Mouse (Mus musculus): ENCODE measurements around the gene Apba1.

Apba1 gene

DNA sequence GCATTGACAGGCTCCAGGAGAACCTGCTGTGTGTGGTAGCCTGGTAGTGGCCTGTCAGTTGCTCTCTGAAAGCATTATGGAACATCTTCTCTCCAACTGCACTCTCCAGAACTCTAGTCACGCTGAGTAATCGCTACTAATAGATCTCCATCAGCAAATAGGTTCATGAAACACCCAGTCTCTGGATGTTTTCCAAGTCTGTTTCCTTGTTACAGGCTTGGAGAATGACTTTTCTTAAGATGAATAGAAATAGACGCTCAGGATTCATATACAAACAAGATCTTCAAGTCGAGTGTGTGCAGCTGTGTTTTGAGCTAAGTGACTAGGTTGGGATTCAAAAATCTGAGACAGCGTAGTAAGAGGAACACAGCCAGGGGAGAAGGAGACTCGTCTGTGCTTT lies 165.4 kb downstream of the Apba1 start:
- in situ Hi-C loops (cut with MboI, MseI), result no loop called here

DNA sequence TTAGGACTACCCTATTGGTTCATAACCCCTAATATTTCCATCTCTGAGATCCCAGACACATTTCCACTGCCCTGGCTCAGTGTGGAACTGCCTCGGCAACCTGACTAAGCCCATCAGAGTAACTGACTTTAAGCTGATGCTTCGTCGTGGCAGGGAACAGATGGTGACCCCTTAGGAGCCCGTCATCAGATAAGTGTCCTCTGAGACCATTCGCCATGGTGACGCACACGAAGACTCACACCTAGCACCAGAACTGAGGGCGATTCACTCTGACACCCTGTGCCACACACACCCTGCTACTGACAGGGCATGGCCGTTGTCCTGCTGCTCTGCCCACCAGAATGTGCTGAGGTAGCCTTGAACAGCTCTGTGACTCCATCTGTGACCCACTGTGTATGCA lies 166.1 kb downstream of the Apba1 start:
- in situ Hi-C loops (cut with MboI, MseI), result no loop called here

- in situ Hi-C loops (cut with MboI, MseI), result no loop called here
Measured at GRCm38 (mm10) chr19:23925541-23925940, 166.9 kb downstream of the Apba1 start.

DNA sequence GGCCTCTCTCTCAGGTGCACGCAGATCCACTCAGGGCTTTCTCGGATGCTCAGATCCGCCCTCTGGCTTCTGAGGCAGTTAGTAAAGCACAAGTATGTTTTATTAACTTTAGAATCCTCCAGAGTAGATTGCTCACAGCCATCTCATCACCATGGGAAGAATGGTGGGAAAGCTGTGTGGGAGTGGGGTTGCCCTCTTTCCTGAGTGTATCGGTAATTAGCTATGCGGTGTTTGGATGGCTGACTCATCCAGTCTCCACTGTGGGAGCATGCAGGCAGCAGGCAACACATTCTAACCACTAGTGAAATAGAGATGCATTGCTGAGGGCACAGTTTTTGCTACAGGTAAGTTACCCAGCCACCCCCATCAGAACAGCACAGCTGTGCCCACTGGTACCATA lies 172.1 kb downstream of the Apba1 start:
- in situ Hi-C loops (cut with MboI, MseI), result no loop called here

DNA sequence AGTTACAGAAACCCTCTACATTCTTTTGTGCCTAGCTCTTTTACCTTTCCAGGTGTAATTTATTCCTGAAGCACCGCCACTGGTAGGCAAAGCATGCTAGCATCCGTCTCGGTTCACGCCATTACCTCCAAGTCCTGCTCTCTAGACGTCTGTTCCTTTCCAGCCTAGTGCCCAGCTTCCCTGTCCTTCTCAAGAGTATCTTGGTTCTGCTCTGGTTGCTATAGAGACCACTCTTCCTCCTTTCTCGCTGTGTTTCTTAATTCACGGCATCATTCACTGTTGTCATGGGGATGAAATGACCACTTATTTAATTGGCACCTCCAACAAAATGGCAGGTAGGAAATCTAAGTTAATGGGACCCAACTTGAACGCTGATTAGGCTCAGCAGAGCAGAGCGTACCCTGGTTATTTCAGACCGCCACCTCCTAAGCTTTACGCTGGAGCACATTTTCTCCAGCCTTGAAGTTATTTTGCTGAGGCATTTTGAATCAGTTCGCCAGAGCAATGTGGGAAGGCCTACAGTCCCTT lies 182.8 kb downstream of the Apba1 start:
- in situ Hi-C loops (cut with MboI, MseI), result no loop called here

DNA sequence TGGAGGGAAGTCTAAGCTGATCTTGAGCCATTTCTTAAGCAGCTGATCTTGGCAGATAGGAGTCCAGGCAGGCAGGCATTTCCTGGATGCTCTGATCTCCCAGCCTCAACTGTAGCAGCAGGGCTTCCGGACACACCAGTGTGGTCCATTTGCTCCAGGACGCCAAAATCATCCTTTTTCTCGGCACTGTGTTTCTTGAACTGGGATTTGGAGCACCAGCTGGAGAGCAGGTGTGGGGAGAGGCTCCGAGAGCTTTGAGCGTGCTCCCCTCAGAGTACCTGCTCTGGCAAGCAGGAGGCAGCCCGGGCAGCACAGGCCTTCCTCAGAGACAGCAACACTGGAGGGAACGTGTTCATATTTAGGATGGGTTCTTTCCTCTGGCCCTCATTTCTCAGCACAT lies 184.2 kb downstream of the Apba1 start:
- in situ Hi-C loops (cut with MboI, MseI), result no loop called here

DNA sequence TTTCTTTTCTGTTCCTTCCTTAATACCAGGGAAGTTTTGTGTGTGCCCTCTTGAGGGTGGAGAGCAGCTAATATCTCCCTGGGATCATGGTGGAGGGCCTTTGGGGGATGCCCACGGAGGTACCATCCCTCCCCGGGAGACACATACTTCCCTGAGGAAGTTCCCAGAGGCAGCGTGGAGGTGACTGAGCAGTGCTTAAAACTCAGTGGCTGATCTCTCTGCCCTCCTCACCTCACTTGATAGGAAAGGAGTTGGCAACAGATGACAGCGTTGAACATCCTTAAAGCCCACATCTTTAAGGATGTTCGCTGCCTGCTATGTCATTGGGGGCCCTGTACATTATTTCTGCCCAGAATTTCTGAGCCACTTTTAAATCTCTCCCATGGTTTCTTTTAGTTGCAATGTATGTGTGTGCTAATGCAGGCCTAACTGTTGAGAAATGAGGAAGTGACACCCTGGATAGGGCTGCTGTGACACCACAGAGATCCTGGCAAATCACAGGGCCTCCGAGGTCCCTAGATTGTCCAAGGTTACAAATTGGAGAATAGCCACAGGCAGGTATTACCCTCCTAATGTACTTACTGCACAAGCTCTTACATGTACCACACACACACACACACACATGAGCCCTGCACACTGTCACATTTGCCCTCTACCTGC lies 187.5 kb downstream of the Apba1 start:
- in situ Hi-C loops (cut with MboI, MseI), result no loop called here

GRCm38 (mm10) chr19:23946751-23947150 lies 188.1 kb downstream of the Apba1 start:
- in situ Hi-C loops (cut with MboI, MseI), result no loop called here

DNA sequence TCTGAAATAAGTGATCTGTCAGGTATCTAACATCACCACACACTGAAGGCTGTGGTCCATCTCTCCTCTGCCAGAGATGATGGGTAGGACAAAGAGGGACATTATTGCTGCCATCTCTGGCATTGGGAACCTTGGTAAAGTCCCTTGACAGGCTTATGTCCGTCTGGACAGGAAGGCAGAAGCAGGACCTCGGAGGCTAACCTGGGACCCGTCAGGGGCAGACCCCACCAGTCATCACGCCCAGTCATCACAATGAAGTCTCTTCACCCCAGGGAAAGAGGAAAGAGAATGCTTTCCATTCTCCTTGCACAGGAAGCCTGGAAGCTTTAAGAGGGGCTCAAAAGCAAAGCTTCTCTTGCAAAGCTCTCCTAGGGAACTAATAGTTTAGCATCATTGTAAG lies 189.2 kb downstream of the Apba1 start:
- in situ Hi-C loops (cut with MboI, MseI), result no loop called here

DNA sequence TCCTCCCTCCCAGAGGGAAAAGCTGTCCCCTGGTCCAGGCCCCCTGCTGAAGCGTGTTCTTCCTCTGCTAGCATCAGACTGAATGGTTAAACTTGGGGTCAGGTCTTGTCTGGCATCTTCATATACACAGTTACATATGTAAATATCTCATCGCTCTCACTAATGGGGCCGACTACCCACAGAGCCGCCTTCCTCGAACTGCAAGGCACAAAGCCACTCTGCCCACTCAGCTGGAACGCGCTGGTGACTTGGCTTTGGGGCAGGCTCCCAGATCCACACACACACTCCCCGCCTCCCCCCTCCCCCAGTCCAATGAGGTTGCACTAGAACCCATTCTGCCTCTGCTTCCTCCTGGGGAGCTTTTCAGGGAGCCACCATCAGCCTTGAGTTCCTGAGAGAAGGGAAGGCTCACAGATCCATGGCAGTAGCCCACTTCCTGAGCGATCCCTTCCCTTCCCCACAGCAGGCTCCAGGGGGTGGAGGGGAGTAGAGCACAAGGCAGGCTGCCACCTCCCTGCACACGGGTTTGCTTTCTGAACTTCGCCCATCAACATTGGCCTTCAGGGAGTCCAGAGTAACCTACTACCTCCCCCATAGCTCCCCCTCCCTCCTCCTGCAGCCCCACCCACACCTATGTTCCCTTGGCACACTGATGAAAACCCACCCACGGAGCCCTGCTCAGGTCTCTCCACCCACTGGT lies 189.8 kb downstream of the Apba1 start:
- in situ Hi-C loops (cut with MboI, MseI), result no loop called here

DNA sequence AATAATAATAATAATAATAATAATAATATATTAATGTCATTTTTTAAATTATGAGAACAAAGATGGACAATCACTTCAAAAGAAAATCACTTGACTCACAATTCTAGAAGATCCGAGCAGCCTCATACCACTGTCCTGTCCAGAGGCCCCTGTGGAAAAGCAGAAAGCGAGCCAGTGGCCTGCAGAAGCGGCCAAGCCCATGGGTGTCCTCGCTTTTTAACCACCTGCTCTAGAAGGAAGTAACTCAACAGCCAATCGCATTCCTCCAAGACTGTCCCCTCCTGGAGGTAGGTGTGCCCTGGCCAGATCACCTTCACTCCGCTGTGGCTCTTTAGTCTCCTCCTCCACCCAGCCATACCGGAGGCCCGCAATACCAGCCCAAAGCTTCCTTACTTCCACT lies 196.8 kb downstream of the Apba1 start:
- in situ Hi-C loops (cut with MboI, MseI), result no loop called here

- in situ Hi-C loops (cut with MboI, MseI), result no loop called here
Measured at GRCm38 (mm10) chr19:23956299-23956975, 197.8 kb downstream of the Apba1 start.

DNA sequence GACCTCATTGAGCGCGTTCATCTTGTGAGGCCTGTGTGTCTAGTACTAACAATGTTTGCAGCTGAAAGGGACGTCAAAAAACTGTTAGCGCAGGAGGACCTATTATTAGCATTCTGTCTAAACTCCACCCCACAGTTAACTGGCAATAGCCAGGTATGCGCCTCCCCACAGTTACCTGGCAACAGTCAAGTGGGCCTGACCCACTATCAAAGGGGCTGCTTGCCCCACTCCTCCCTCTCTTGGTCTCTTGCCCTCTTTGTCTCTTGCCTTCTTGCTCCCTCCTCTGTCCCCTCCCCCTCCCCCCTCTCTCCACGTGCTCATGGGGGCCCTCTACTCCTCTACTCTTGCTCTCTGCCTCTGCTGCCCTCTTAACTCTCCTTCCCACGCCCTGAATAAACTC lies 198.9 kb downstream of the Apba1 start:
- in situ Hi-C loops (cut with MboI, MseI), result no loop called here

GRCm38 (mm10) chr19:23958925-23959324 lies 200.2 kb downstream of the Apba1 start:
- in situ Hi-C loops (cut with MboI, MseI), result no loop called here

DNA sequence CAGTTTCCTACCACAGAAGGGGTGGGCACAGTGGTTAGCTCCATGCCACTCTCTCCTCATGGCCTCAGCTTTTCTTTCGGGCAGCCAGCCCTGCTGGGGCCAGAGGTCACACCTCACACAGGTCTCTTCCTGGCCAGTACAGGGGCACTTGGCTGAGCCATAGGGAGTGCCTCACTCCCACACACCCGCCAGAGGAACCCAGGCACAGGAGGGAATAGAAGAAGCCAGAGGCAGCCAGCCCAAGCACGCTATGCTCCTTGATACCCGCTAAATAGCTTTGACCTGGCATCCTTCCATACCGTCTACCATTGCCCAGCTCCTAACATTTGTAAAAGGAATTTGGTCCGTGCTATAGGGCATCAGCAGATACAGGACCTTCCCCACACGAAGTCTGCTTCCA lies 201.2 kb downstream of the Apba1 start:
- in situ Hi-C loops (cut with MboI, MseI), result loop anchor here (5.0 kb wide), 1 partner anchor 98 kb away; no protein-coding TSS in a partner anchor

GRCm38 (mm10) chr19:23960275-23960674 lies 201.6 kb downstream of the Apba1 start:
- in situ Hi-C loops (cut with MboI, MseI), result loop anchor here (5.0 kb wide), 1 partner anchor 98 kb away; no protein-coding TSS in a partner anchor

DNA sequence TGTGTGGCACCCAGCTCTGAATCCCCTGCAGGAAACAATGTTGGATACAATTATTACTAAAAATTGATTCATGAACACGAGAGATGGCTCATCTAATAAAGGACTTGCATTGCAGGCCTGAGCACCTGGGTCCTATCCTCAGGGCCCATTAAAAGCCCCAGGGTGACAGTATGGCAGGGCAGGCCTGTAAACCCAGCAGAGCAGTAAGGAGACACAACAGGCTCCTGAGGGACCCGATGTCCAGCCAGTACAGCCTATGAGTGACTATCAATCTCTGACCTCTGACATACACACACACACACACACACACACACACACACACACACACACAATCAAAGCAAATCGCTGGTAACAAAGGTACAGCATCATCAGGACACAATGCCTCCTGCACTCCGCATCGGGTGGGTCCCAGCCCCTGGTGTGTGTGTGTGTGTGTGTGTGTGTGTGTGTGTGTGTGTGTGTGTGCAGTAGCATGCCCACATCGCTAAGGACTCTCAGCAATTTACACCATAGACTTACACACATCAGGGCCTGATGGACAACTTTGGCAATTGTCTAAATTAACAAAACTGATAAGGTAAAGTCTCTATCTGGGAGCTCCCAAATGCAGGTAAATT lies 202.3 kb downstream of the Apba1 start:
- in situ Hi-C loops (cut with MboI, MseI), result loop anchor here (5.0 kb wide), 1 partner anchor 99 kb away; no protein-coding TSS in a partner anchor

GRCm38 (mm10) chr19:23961516-23961915 lies 202.8 kb downstream of the Apba1 start:
- in situ Hi-C loops (cut with MboI, MseI), result loop anchor here (5.0 kb wide), 1 partner anchor 99 kb away; no protein-coding TSS in a partner anchor

DNA sequence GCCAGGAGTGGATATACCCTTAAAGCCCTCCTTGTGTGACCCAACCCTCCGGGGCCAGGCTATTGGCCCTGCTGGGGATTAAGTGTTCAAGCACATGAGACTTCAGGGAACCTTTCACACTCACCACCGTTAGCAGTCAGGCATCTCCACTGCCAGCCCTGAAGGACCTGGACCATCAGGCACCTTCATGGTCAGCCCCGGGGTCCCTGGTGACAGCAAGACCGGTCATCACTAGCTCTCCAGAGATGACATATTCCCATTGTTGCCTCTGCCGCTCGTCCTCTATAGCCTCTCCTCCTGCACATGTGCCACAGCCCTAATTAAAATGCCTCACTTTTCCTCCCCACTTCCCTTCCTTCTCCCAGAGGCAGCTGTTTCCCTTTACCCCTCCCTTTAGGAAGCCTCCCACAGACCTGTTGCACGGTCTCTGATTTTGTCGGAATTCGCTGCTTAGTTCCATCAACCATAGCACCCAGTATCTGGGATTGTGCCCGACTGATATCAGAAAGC lies 205.8 kb downstream of the Apba1 start:
- in situ Hi-C loops (cut with MboI, MseI), result loop anchor here (5.0 kb wide), 1 partner anchor 102 kb away; no protein-coding TSS in a partner anchor

DNA sequence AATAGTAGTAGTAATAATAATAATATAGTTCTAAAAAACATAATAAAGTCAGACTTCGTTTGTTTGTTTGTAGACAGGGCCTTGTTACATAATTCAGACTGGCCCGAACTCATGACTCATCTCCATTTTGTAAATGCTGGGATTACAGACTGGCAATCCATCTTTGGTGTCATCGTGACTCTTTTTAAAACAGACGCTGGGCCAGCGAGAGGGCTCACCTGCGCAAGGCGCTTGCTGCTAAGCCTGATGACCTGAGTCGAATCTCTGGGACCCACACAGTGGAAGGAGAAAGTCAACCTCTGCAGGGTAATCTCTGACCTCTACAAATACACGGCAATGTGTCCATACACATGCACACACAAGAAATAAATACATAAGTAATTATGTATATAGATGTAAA lies 207.7 kb downstream of the Apba1 start:
- in situ Hi-C loops (cut with MboI, MseI), result no loop called here

DNA sequence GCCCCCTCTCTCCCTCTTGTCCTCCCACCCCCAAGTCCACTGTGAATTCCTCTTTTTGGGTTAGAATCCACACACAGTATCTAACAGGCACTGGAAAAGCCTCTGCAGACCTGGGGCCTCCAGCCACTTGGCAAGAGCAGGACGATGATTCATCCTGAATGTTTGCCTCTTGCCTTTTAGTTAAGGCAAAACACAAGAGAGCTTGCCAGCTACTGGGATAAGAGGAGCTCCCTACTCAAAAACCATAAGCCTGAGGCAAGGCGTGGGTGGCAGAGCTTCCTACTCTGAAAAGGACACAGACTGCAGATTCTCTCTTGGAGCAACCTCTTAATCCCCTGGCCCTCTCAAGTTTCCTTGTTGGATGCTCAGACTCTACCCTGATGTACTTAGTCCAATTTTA lies 208.5 kb downstream of the Apba1 start:
- in situ Hi-C loops (cut with MboI, MseI), result no loop called here
